ENCODE assay signal across 8 mouse cellular contexts in genomic region chr11:55386424-55387063, GRCm38 (mm10). TPM values are rescaled to one million over a fixed set of nuclear protein-coding genes. Genes with fewer than 3 reads are reported as not detected.
DNase-seq lines count a peak whose midpoint lies in the region; ATAC-seq and TF ChIP-seq lines count a peak whose summit lies in the region.

No protein-coding gene starts in this region.

- peak; percentile 71 for ATAC-seq in hindbrain, embryonic 12.5 days (ENCODE audit: low FRiP score)

- no peak for TF ChIP-seq POLR2A in cerebellum, adult 2 months (IDR thresholded peaks at IDR 0.05; ENCODE audit: borderline replicate concordance, insufficient read depth, low read length)

- DNase-seq in MEL-GATA-1-ER (ENCODE audit: extremely low read depth, low read depth): peak; percentile 68
- peak; percentile 87 to 96 for DNase-seq in cerebellum, adult 2 months
- peak; percentile 93 for DNase-seq in forelimb bud, embryonic 11.5 days (ENCODE audit: low read depth, low spot score)
- DNase-seq in layer of hippocampus, postnatal 14 days (ENCODE audit: low spot score in 2 of 2): peak; percentile 90 to 93
- peak; percentile 93 for DNase-seq in lung, postnatal 14 days
- DNase-seq in retina, postnatal 1 day: peak; percentile 91
- DNase-seq in thymus, postnatal 4 days: peak; percentile 88

- H3K27ac ChIP-seq in cerebellum, adult 2 months (ENCODE audit: insufficient read depth, low read length): no peak overlapping the region
- H3K27ac ChIP-seq in hindbrain, embryonic 12.5 days: no peak overlapping the region

- no peak overlapping the region for H3K9ac ChIP-seq in hindbrain, embryonic 12.5 days

- TF ChIP-seq CTCF in cerebellum, adult 2 months (IDR thresholded peaks at IDR 0.05; ENCODE audit: borderline replicate concordance, insufficient read depth, low read depth, low read length): peak; percentile 98

- H3K4me3 ChIP-seq in cerebellum, adult 2 months (replicated peaks; ENCODE audit: insufficient read depth, low read depth, low read length): no peak overlapping the region
- H3K4me3 ChIP-seq in hindbrain, embryonic 12.5 days: no peak overlapping the region

- H3K27me3 ChIP-seq in cerebellum, adult 2 months (ENCODE audit: control insufficient read depth, insufficient read depth, low read length): no peaks in the 10 kb centered on the region
- no peaks in the 10 kb centered on the region; the same call in 1 of the 2 replicates for H3K27me3 ChIP-seq in hindbrain, embryonic 12.5 days

- 16% methylated on average over 11 of the region's 11 CpGs for WGBS in cerebellum, adult 2 months
- 10% methylated on average over 11 of the region's 11 CpGs for whole genome bisulfite sequencing in hindbrain, embryonic 12.5 days

- no peaks in the 10 kb centered on the region for H3K9me3 ChIP-seq in hindbrain, embryonic 12.5 days (replicated peaks)

- no peaks in the 10 kb centered on the region for H3K36me3 ChIP-seq in hindbrain, embryonic 12.5 days

- H3K4me2 ChIP-seq in hindbrain, embryonic 12.5 days (replicated peaks): no peak overlapping the region

- peaks cover 14% of the 10 kb centered on the region for H3K4me1 ChIP-seq in cerebellum, adult 2 months (ENCODE audit: control insufficient read depth, insufficient read depth, low read length)
- H3K4me1 ChIP-seq in hindbrain, embryonic 12.5 days: peaks cover 7% of the 10 kb centered on the region; the same call in 1 of the 2 replicates

RNA-seq across cellular contexts. Expression of gene Sparc, which starts 36.4 kb away (rescaled TPM):
- 1,317 and 1,324 TPM in 2 replicates for polyA plus RNA-seq in cerebellum, adult 2 months (2012; rRNA removed)
- polyA plus RNA-seq in hindbrain, embryonic 12.5 days (2016; fragmentation: Nextera tagmentation; extraction: Ambion mirVana): 743 and 783 TPM in 2 replicates
- 100 to 1,000 TPM; 522 to 533 TPM for total RNA-seq in layer of hippocampus, postnatal 14 days (2021)

RNA-seq across cellular contexts. Expression of gene Fat2, which starts 50.2 kb away (rescaled TPM):
- polyA plus RNA-seq in cerebellum, adult 2 months (2012; rRNA removed): 86.7 and 104 TPM in 2 replicates
- polyA plus RNA-seq in hindbrain, embryonic 12.5 days (2016; fragmentation: Nextera tagmentation; extraction: Ambion mirVana): 0.07 and 0.10 TPM in 2 replicates
- total RNA-seq in layer of hippocampus, postnatal 14 days (2021): under 1 TPM; 0.43 to 0.74 TPM

Comparison
In these comparisons a context has a peak if more than half of its experiments do, and no peak if none do; other contexts are left out.
1. RNA of gene Fat2, which starts 50.2 kb away (polyA plus RNA-seq): 86.7 to 104 TPM in cerebellum, adult 2 months; 0.07 to 0.10 TPM in hindbrain, embryonic 12.5 days; every median in the first group is over 10 times any median in the second.
2. Peak in every context shown above with its lines, with median percentiles within 50 percentile points of each other: DNase-seq.